Mouse (Mus musculus) liver, adult 2 months (tissue): ENCODE results near the gene Cdc42ep5. TPM values are rescaled to one million over a fixed set of nuclear protein-coding genes. Genes with fewer than 3 reads are reported as not detected.
"Not testable (repeated sequence)": the region's sequence is repeated elsewhere in the genome, so short reads cannot be mapped to it uniquely, and the experiment has no call there.

ENCODE experiments used
- DNase-seq: peaks from one replicate; pipeline ENCODE4 v3.0.0-alpha.2; 2011; ENCODE audit warnings: low read depth, low spot score; ENCODE audit errors: extremely low read depth
- H3K27ac ChIP-seq: fragments of 200-500 bp; replicated peaks from 2 replicates; pipeline ENCODE4 v1.5.1; 2012; ENCODE audit warnings: low read depth, mild to moderate bottlenecking, control low read depth, inconsistent platforms, low read length; ENCODE audit not compliant: insufficient read depth
- H3K27me3 ChIP-seq: fragments of 200-500 bp; 2 replicates; pipeline ENCODE4 v1.6.1; 2012; ENCODE audit warnings: mild to moderate bottlenecking, moderate library complexity, low read length, inconsistent platforms; ENCODE audit not compliant: control insufficient read depth, insufficient read depth
- H3K36me3 ChIP-seq: fragments of 200-500 bp; 2 replicates; pipeline ENCODE4 v1.6.1; 2012; ENCODE audit warnings: low read length, inconsistent platforms; ENCODE audit not compliant: control insufficient read depth, insufficient read depth
- H3K4me1 ChIP-seq: fragments of 200-500 bp; 2 replicates; pipeline ENCODE4 v1.6.1; 2011; ENCODE audit warnings: low read length; ENCODE audit not compliant: control insufficient read depth, insufficient read depth
- H3K4me3 ChIP-seq: fragments of 200-500 bp; 2 replicates; pipeline ENCODE4 v1.5.1; 2011; ENCODE audit warnings: low read depth, mild to moderate bottlenecking, control low read depth, low read length, moderate library complexity; ENCODE audit not compliant: insufficient read depth
- H3K79me2 ChIP-seq: fragments of 200-500 bp; 2 replicates; pipeline ENCODE4 v1.6.1; 2012; ENCODE audit warnings: inconsistent platforms, mild to moderate bottlenecking, low read length, moderate library complexity; ENCODE audit not compliant: control insufficient read depth, insufficient read depth
- H3K9ac ChIP-seq: fragments of 200-500 bp; 2 replicates; pipeline ENCODE4 v1.6.1; 2012; ENCODE audit warnings: low read depth, mild to moderate bottlenecking, control low read depth, inconsistent platforms, low read length
- CTCF ChIP-seq: fragments of 200-500 bp; IDR thresholded peaks from 2 replicates; pipeline ENCODE4 v1.5.1; 2011; ENCODE audit warnings: low read depth, low read length, control low read depth
- POLR2A ChIP-seq: fragments of 200-500 bp; IDR thresholded peaks from 2 replicates; pipeline ENCODE4 v1.6.1; 2011; ENCODE audit warnings: low read length, control low read depth; ENCODE audit not compliant: insufficient read depth; ENCODE audit errors: extremely low read depth
- WGBS: fragments of 180-500 bp; shearing (Covaris S2); methylation state at CpG from one replicate; pipeline ENCODE4 v1.1.7; 2018; 5-methylcytosine and 5-hydroxymethylcytosine counted together
- polyA plus RNA-seq: library from polyadenylated mRNA; depleted of rRNA; stranded (reverse); fragments of >200 nt; gene quantifications from 2 replicates; pipeline ENCODE4 v1.2.3, GENCODE M21; 2012
- total RNA-seq: library from RNA; depleted of rRNA; stranded (reverse); fragments of >200 nt; gene quantifications from 2 replicates; pipeline ENCODE4 v1.2.3, GENCODE M21; 2014

The Cdc42ep5 gene
- total and polyA plus RNA-seq, 2 experiments: 2.0 to 4.1 TPM

DNA sequence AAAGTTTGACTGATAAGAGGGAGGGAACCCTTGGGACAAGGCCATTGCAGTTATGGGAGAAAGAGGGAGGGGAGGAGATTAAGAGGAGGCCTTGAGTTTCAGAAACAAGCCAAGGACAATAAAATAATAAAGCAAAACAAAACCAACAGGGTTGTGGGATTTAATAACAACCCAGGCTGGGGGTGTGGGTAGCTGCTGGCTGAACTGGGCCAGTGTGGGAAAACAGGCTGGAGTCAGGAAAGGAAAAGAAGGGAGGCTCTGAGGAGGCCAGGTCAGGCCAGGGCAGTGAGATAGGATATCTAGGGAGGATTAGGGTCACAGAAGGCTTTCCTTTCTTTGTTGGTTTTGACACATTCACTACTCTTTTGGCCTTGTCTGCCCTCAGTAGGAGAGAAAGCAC, 2.4 kb upstream of the Cdc42ep5 start:
- Histone ChIP-seq H3K27me3 (no peaks in the 10 kb centered on the region), H3K36me3 (no peaks in the 10 kb centered on the region), H3K4me3 (no peak overlapping the region), H3K4me1 (peaks cover 8% of the 10 kb centered on the region; the same call in 1 of the 2 replicates), H3K9ac (no peak overlapping the region), H3K27ac (no peak overlapping the region), H3K79me2 (no peaks in the 10 kb centered on the region)
- TF ChIP-seq POLR2A (no peak), CTCF (no peak)
- no peak for DNase-seq

DNA sequence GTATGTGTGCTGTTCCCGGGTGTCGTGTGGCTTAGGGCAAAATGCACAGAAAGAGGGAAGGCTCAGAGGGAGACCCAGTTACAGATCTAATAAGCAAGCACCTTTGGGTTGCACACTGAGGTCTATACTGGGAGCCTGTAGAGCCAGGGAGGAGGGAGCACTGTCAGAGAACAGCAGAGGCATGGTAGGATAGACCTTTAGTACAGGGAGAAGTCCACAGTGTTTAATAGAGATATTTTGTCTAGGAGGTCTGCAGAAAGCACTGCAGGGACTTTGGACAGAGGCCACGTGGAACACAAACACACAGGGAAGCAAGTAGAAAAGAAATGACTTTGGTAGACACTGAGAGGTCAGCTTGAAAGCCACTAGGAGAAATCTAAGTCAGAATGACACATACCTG, 626 bp upstream of the Cdc42ep5 start:
- Histone ChIP-seq H3K9ac (no peak overlapping the region), H3K36me3 (no peaks in the 10 kb centered on the region), H3K79me2 (no peaks in the 10 kb centered on the region), H3K27ac (peak overlapping the region; percentile 14; the same call in 1 of the 2 replicates), H3K4me3 (no peak overlapping the region), H3K27me3 (no peaks in the 10 kb centered on the region), H3K4me1 (peaks cover 8% of the 10 kb centered on the region; the same call in 1 of the 2 replicates)
- WGBS: 21% methylated on average over 3 of the region's 3 CpGs
- TF ChIP-seq CTCF (no peak), POLR2A (no peak)
- peak; percentile 41 for DNase-seq

DNA sequence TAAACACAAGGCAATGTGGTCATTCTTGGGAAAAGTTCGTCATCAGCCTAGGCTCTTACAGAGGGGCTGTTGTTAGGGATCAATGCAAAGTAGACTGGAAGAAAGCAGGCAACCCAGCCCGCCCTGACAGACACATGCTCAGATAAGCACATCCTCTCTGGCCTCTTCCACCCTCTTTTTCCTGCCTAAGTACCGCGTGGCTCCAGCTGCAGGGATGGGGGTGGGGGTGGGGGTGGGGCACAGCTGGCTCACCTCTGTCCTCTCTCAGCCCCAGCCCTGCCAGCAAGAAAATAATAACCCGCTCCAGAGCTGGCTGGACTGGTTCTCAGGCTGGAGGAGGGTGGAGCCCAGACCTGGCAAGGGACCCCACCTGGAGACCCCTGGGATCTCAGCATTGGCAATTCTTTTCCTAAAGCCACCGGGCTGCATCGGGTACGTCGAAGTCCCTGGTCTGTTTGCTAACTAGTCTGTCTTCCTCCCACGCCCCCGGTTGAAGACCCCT, 1.0 kb downstream of the Cdc42ep5 start:
- H3K79me2 ChIP-seq: no peaks in the 10 kb centered on the region
- peaks cover 8% of the 10 kb centered on the region; the same call in 1 of the 2 replicates for H3K4me1 ChIP-seq
- peak overlapping the region; percentile 62 for H3K27ac ChIP-seq
- DNase-seq: peak; percentile 19
- whole genome bisulfite sequencing: 6% methylated on average over 11 of the region's 11 CpGs
- no peaks in the 10 kb centered on the region for H3K27me3 ChIP-seq
- TF ChIP-seq POLR2A: no peak
- no peak for TF ChIP-seq CTCF
- H3K4me3 ChIP-seq: peak overlapping the region; percentile 86
- H3K9ac ChIP-seq: peak overlapping the region; percentile 80
- H3K36me3 ChIP-seq: no peaks in the 10 kb centered on the region

DNA sequence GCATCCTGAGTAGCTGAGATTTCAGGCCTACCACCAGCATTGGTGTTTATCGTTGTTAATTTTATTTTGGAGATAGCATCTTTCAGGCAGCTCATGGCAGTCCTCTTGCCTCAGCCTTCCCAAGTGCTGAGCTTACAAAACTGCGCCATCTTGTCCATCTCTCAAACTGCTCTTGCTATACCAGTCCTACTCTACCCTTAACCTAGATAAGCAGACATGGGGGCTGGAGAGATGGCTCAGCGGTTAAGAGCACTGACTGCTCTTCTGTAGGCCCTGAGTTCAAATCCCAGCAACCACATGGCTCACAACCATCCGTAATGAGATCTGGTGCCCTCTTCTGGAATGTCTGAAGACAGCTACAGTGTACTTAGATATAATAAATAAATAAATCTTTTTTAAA, 3.1 kb downstream of the Cdc42ep5 start:
- H3K27me3 ChIP-seq, H3K36me3 ChIP-seq, H3K27ac ChIP-seq, DNase-seq, H3K4me1 ChIP-seq, H3K9ac ChIP-seq, H3K79me2 ChIP-seq, H3K4me3 ChIP-seq: not testable (repeated sequence)
- WGBS: 98% methylated on average over 4 of the region's 4 CpGs

DNA sequence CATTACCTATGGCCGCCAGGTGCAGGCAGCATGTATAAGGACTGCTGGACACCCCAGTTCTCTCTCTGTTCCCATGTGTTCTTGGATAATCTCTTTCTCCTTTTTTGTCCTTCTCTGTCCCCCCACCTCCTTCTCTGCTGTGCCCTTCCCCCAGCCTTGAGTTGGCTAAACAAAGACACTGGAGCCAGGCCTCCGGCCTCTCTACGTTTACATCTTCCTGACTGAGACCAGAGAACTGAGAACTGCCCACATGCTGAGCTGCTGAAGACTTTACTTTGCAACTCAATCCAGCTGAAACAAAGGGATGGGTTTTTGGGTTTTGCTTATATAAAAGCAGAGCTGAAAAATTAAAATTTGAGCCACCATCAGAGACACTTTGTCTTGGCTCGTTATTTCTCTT, 9.7 kb downstream of the Cdc42ep5 start:
- no peaks in the 10 kb centered on the region for H3K79me2 ChIP-seq
- H3K36me3 ChIP-seq: no peaks in the 10 kb centered on the region
- H3K4me3 ChIP-seq: no peak overlapping the region
- 76% methylated on average over 4 of the region's 4 CpGs for WGBS
- H3K27ac ChIP-seq: no peak overlapping the region
- H3K9ac ChIP-seq: no peak overlapping the region
- TF ChIP-seq CTCF: no peak
- TF ChIP-seq POLR2A: no peak
- no peak for DNase-seq
- H3K4me1 ChIP-seq: peaks cover 3% of the 10 kb centered on the region; the same call in 1 of the 2 replicates
- H3K27me3 ChIP-seq: no peaks in the 10 kb centered on the region

DNA sequence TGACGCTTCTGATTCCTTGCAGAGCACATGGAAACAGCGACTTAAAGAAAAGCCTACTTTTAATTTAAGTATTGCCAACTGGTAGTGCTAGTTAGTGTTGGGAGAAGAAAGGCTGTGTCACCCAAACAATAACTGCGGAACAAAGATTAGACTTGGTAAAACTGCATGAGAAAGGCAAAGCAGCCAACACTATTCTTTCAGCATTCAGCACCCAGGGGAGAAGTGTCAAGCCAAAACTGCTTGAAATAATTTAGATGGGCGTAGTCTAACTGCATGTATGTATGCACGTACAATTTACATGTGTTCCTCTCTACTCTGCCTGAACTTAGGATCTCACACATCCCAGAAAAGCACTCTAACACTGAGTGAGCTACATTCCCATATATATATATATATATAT, 10.3 kb downstream of the Cdc42ep5 start:
- H3K27ac ChIP-seq: no peak overlapping the region
- peaks cover 3% of the 10 kb centered on the region; the same call in 1 of the 2 replicates for H3K4me1 ChIP-seq
- 84% methylated on average over 5 of the region's 5 CpGs for WGBS
- H3K79me2 ChIP-seq: no peaks in the 10 kb centered on the region
- no peaks in the 10 kb centered on the region for H3K27me3 ChIP-seq
- no peak overlapping the region for H3K9ac ChIP-seq
- DNase-seq: no peak
- H3K4me3 ChIP-seq: no peak overlapping the region
- no peaks in the 10 kb centered on the region for H3K36me3 ChIP-seq
- no peak for TF ChIP-seq POLR2A
- TF ChIP-seq CTCF: no peak
